Mouse (Mus musculus): Measurements from ENCODE around the gene Slc22a21.
"Not testable (repeated sequence)": the region's sequence is repeated elsewhere in the genome, so short reads cannot be mapped to it uniquely, and the experiment has no call there.

Gene Slc22a21

GRCm38 (mm10) chr11:53979788-53980621 is at the start of gene Slc22a21:
Gene Slc22a21 (minus strand): TSS chr11:53980332.
- peak; percentile 82 for DNase-seq (ENCODE audit: low read depth, low spot score)

DNA sequence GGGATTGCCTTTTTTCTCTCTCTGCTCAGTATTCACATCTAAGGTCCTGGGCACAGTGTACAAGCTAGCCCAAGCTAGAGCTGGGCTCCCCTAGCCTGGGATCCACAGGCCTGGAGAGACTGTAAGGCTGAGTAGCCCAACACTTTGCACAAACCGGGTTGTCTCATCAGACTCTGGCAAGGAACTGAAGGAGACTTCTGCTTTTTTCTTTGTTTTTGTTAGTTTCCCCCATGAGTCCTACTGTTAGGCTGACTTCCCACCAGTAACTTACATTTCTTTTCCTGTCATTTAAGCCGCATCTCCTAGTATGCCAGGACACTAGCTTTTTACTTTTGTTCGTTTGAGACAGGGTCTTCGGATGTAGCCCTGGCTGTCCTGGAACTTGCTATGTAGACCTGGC is 48.9 kb upstream of the Slc22a21 start:
- DNase-seq (ENCODE audit: low read depth, low spot score): no peak

GRCm38 (mm10) chr11:54028044-54028951 is 48.2 kb upstream of the Slc22a21 start, which contains the start of gene Slc22a4:
Gene Slc22a4 (minus strand): TSS chr11:54028090.
- peak; percentile 69 for DNase-seq (ENCODE audit: low read depth, low spot score)

GRCm38 (mm10) chr11:54027131-54028043 is 47.3 kb upstream of the Slc22a21 start:
- no peak for DNase-seq (ENCODE audit: low read depth, low spot score)

GRCm38 (mm10) chr11:54026491-54027041 is 46.4 kb upstream of the Slc22a21 start:
- DNase-seq (ENCODE audit: low read depth, low spot score): no peak

GRCm38 (mm10) chr11:54021396-54022093 is 41.4 kb upstream of the Slc22a21 start:
- no peak for DNase-seq (ENCODE audit: low read depth, low spot score)

DNA sequence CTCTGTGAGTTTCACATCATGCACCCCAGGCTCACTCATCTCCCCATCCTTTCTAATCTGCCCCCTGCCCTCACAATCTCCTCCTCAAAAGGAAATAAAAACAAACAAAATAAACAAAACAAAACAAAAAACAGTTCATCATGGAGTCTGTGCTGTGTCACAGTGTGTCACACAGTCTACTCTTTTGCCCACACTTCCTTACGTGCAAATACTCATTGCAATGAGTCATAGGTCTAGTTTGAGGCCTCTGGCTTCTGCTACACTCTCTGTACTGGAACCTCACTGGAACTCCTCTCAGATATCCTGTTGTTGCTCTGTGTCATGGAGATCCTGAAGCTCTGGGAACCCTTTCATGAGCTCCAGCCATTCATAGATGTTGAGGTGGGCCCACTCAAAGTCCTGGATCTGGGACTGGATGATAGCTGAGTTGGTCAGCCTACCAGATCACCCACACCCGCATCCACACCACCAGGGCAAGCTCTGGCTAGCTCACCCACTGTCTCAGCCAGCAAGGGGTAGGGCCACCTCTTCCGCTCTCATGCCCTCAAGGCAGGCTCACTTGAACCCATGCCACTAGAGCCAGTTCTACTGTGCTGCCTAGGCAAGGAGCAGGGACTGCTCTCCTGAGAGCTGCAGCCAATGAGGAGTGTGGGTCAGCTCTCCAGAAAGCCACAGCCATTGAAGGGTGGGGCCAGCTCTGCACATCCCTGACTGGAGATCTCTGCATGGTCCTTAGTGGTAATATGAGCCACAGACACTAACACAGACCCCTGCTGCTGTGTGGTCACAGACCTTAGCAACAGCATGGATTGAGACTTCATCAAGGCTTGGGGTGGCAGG is 39.0 kb upstream of the Slc22a21 start:
- no peak for DNase-seq (ENCODE audit: low read depth, low spot score)

DNA sequence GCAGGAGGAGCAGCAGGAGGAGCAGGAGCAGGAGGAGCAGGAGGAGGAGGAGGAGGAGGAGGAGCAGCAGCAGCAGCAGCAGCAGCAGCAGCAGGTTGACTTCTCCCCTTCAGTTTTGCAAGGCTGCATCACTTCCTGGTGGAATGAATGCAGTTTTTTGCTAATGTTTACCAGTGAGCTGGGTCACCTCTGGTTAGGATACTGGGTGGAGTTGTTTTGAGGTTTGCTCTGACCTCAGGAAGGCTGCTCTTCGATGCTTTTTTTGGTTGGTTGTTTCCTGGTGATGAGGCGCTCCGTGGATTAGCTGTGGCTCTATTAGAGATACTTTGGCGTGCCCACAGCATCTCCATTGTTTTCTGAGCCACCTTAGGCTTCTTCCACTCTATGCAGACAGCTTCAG is 37.5 kb upstream of the Slc22a21 start:
- DNase-seq (ENCODE audit: low read depth, low spot score): no peak

GRCm38 (mm10) chr11:54016051-54016450 is 35.9 kb upstream of the Slc22a21 start:
- DNase-seq (ENCODE audit: low read depth, low spot score): no peak

DNA sequence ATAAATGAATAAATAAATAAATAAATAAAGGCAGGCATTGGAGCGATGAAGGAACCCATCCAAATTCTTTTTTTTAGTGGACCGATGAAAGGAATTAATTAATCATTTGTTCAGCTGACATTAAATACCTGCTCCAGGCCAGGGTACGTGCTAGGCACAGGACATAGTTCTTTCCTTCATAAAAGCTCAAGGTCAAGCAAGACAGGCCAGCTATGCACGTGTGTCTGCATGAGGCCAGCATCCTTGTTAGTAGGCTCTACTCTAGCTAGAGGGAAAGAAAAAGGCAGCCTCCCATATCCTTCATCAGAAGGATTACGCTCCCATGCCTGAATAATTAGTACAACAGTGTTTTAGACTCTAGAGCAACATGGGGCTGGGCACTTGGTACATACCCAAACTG is 32.8 kb upstream of the Slc22a21 start:
- DNase-seq (ENCODE audit: low read depth, low spot score): no peak

GRCm38 (mm10) chr11:54011255-54011654 is 31.1 kb upstream of the Slc22a21 start:
- DNase-seq (ENCODE audit: low read depth, low spot score): no peak

DNA sequence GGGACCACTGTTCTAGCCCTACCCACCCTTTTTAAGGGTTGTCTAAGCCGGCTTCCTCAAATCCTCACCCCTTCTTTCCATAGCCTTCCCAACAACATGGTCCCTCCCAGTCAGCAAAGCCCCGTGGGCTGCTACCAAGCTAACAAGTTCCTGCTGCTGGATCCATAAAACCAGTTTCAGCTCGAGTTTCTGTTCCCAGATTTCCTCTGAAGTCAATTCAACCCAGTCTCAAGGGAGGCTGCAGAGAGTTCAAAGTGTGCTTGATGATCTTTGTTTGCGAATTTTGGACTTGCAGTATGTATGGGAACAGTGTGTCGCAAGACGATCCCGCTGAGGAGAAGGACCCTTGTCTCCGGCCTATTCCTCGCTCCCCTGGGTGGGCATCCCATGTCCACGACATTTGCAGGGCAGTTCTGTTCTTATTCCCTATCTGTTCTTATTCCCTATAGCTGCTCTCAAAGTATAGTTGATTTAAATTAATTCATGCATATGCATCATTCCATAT is 28.3 kb upstream of the Slc22a21 start:
- DNase-seq (ENCODE audit: low read depth, low spot score): peak; percentile 75

DNA sequence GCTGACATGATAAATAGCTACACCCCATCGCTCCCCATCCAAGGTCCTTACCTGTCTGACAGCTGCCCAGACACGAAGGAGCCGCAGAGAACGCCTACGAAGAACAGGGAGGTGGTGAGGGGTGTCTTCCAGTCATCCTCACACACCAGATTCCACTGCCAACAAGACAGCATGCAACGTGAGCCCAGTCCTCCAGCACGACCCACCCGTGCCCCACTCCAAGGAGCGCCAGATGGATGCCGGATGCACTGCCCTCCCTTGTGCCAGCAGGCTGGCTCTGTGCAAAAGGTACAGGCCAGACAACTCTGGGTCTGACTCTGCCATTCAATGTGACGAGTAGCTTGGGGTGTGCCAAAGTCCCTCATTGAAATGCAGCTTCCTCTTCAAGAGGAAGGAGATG is 27.6 kb upstream of the Slc22a21 start:
- DNase-seq (ENCODE audit: low read depth, low spot score): no peak

DNA sequence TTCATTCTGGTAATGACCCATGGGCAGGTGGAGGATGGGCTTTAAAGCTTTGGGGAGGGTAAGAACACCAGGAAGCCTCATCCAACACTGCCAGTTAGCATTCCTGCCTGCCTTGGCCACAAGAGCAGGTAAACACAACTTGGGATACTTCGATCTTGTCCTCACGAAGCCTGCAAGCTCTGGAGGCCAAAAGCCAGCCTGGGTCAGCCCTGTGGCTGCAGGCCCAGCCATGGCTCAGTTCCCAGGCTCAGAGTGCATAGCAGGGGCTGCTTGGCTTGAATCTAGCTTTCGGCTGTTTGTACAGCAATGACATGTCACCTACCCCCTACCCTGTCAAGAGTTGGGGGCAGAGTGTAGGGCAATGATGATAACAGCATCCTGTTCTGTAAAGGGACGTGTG is 26.8 kb upstream of the Slc22a21 start:
- peak; percentile 48 for DNase-seq (ENCODE audit: low read depth, low spot score)

DNA sequence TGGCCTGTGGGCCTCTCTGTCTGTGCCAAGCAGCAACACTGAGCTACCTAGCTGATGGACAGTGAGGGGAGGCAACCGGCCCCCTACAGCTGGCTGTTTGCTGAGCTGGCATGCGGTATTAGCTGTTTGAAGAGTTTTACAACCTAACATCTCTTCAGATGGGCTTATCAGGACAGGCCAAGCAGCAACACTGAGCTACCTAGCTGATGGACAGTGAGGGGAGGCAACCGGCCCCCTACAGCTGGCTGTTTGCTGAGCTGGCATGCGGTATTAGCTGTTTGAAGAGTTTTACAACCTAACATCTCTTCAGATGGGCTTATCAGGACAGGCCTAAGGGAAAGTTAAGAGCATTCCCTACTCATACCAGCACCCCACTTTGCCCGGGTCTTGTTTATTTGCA is 26.2 kb upstream of the Slc22a21 start:
- DNase-seq (ENCODE audit: low read depth, low spot score): not testable (repeated sequence)

GRCm38 (mm10) chr11:54004734-54005133 is 24.6 kb upstream of the Slc22a21 start:
- no peak for DNase-seq (ENCODE audit: low read depth, low spot score)

DNA sequence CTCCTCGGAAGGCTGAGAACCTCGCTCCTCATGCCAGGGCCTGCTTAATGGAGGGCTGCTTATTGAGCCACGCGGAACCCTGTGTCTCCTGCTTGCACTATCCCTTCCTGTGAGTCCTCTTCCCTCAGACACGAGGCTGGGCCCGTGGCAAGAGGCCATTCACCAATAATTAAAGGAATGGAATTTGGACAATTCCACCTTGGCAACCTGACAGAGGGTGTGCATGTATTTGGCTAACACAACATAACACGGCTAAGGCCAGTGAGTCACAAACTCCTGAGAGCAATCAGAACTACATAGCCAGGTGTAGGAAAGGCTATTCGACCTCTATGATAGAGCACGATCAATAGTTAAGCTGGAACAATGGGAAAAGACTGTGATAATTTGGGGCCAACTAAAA is 24.1 kb upstream of the Slc22a21 start:
- peak; percentile 48 for DNase-seq (ENCODE audit: low read depth, low spot score)

DNA sequence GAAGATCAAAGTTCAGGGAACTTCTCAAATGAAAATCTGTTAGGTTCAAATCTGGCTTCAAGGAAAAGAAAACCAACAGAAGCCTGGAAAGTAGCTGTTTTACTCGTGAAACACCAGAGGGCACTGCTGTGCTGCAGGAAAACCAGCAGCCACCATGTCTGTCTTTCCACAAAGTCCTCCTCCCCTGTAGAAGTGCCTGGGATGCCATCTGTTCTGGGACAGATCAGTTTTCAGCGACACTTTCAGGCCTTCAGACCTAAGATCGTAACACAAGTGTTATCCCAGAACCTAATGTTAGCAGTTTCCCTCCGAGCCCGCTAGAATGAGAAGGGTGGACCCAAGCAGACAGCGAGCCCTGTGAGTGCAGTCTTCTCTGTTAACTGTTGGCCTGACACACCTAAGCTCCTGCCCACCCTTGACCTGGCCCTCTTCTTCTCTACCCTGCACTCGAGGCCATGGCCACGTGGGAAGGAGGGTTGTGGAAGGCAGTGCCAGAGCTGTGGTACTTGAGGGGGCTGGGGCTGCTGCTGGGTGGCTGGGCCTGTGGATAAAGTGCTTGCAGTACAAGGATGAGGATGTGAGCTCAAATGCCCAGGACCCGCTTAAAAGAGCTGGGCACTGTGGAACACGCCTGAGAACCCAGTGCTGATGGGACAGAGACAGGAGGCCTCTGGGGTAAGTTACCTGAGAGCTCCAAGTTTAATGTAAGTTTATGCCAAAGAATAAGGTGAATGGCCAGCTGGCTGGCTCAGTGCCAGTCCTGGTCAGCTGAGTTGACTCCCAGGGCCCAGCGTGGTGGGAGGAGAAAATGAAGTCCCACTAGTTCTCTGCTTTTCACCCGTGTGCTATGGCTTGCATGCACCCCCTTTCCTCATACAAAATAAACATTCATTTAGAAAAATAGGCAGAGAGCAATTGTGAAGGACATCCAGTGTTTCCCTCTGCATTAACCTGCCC is 22.9 kb upstream of the Slc22a21 start:
- DNase-seq (ENCODE audit: low read depth, low spot score): peak; percentile 76
